Mouse (Mus musculus) frontal cortex, adult (tissue): ENCODE measurements around the gene Rimbp2.
A peak's percentile ranks its signal among the peaks of the same experiment; 100 is the strongest.
"Not testable (repeated sequence)": the region's sequence is repeated elsewhere in the genome, so short reads cannot be mapped to it uniquely, and the experiment has no call there.

Experiments
- ATAC-seq: cut with Nextera tagmentation; 2 replicates; pipeline ENCODE4 v1.9.2; 2017; ENCODE audit warnings: mild to moderate bottlenecking, moderate library complexity, mixed read lengths; ENCODE audit not compliant: low TSS enrichment

Gene Rimbp2

GRCm38 (mm10) chr5:128761118-128761517, 192.2 kb downstream of the Rimbp2 start:
- ATAC-seq, result no peak

GRCm38 (mm10) chr5:128746261-128746660, 207.0 kb downstream of the Rimbp2 start:
- peak; percentile 87 for ATAC-seq

DNA sequence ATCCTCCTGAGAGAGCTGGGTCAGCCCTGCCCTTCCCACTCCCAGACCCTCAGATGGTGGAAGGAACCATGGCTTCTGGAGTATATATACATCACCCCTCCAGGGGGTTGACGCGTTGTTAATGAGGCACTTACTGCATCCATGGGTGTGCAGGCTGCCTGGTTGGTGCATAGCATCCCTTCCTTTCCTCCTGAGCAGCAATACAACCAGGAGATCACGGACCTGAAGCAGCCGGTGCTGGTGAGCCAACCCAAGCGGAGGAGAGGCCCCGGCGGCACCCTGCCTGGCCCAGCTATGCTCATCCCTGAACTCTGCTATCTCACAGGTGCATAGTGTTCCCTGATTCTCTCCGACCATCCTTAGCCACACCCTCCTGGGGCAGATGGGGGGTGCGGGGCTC, 208.1 kb downstream of the Rimbp2 start:
- ATAC-seq, result no peak

DNA sequence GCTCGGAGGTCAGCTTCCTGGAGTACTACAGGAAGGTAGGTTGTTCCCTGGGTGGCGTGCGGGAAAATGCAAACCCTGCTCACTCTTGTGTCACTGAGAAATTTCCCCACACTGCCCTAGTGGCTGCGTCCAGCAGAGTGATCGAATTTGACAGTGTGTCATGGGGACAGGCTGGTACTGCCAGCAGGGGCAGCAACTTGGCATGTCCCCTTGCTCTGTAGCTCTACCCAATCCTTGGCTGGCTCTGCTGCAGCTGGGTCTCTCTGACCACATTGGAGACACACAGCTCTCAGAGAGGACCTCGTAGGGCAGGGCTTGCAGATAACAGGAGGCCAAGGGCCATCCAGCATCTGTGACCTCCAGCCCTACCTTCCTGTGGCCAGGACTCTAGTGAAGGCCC, 208.9 kb downstream of the Rimbp2 start:
- ATAC-seq, result no peak

DNA sequence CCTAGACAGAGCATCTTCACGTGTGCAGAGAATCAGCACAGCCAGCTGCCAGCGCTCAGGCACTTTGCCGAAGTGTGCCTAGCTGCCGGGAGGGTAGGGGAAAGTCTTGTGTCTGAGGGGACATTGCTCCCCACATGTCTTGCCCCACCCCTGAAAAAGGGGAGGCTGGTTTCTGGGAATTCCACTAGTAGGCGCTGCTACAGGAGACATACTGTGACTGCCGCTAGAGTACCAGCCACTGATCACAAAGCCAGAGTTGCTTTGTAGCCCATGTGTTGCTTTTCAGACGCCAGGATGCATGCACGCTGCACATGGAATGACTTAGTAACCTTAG, 213.5 kb downstream of the Rimbp2 start:
- ATAC-seq, result peak; percentile 16; the same call in 1 of the 2 replicates

DNA sequence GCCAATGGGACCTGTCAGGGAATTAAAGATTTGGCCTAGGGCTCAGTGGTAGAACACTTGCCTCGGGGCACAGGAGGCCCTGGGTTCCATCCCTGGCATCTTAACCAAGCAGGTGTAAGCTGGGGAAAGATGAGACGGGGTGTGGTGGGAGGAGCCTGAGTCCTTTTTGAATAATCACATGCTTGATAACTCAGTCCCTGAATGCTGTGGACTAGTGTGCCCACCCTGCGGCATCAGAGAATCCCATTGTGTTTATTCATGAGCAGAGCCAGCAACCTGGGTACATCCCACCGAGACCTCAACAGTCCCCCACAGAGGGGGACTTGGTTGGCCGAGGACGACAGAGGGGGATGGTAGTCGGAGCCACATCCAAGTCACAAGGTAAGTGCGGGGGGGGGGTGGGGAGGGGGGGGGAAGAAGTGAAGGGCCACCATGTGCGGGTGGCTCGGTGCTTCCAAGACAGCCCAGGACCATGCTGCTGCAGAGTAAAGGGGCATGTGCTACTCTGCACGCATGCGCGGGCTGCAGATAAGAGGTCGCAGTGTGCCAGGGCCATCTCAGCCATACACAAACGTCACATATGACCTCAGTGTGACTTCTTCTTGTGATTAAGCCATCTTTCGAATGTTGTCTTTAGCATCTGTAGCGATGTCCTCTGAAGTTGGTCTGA, 214.0 kb downstream of the Rimbp2 start:
- ATAC-seq, result 0 out of 2 replicates have a peak, but pooled peaks have one; percentile 4

GRCm38 (mm10) chr5:128735921-128736320, 217.4 kb downstream of the Rimbp2 start:
- ATAC-seq, result no peak

DNA sequence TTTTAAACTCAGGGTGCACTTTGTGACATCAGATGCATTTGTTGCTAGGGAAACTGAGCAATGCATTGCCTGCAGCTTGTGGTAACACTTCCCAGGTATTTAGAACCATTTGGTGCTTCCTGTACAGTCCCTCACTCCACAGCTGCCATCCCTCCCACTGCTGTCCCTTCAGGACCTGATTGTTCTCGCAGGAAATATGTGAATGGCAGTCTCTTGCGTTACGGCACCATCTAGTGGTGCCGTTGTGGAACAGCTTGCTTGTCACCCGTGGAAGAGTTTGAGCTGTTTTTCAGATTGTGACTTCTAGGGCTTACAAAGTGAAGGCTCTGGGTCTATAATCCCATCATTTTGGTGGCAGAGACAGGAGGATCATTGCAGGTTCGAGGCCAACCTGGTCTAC, 219.3 kb downstream of the Rimbp2 start:
- peak; percentile 95 for ATAC-seq

DNA sequence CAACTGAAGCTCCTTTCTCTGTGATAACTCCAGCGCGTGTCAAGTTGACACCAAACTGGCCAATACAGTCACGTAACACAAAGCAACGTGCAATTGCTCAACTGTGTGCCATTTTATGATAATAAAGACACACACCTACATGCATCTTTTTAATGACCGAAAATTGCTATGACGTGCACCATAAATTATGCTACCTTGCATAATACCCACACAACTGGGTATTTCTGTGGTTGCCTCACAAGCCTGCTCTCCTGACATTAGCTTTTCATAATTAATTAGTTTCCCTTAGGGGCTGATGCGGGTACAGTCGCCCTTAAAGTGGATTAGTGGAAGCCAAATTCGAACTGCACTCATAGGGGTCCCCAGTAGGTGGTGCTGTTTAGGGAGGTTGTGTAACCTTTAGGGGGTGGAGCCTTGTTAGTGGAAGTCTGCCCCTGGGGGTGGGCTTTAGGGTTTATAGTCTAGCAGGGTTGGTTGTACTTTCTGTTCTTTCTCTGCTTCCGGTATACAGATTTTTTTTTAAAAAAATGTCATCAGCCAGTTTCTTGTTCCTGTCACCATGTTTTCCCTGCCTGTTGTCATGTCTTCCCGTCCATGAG, 220.8 kb downstream of the Rimbp2 start:
- ATAC-seq, result no peak

GRCm38 (mm10) chr5:128730634-128731033, 222.7 kb downstream of the Rimbp2 start:
- ATAC-seq, result no peak

- no peak for ATAC-seq
Observed at GRCm38 (mm10) chr5:128729341-128729740, 223.9 kb downstream of the Rimbp2 start.

DNA sequence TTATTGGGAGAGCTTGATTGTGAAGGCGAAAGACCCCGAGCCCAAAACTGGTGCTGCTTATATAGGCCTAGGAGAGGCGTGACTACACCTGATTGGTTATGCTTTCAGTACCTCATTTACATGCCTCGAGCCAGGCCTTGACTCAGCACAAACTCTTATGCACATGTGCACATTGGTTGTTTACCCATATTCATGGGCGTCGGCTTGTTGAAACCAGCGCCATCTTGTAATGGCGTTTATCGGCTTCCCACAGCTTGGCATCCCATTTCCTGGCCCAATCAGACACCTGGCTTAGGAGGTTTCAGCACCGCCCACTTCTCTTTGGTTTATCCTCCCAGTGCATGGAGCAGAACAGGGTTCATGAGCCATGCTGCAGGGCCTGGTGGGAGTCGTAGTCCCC, 232.8 kb downstream of the Rimbp2 start:
- not testable (repeated sequence) for ATAC-seq

GRCm38 (mm10) chr5:128715171-128715570, 238.1 kb downstream of the Rimbp2 start:
- ATAC-seq, result no peak

- ATAC-seq, result no peak
Observed at GRCm38 (mm10) chr5:128711847-128712246, 241.4 kb downstream of the Rimbp2 start.

- ATAC-seq, result no peak
Observed at GRCm38 (mm10) chr5:128710596-128710995, 242.7 kb downstream of the Rimbp2 start.

- ATAC-seq, result no peak
Observed at GRCm38 (mm10) chr5:128708929-128709328, 244.4 kb downstream of the Rimbp2 start.
